Mouse (Mus musculus) hindbrain, embryonic 13.5 days (tissue): ENCODE results near the gene Pou2f1. TPM values are rescaled to one million over a fixed set of nuclear protein-coding genes. Genes with fewer than 3 reads are reported as not detected.
A peak's percentile ranks its signal among the peaks of the same experiment; 100 is the strongest.

Source experiments
- ATAC-seq: fragments of 200-750 bp; cut with Nextera tagmentation; 2 replicates; pipeline ENCODE4 v1.8.0; 2017; ENCODE audit warnings: moderate TSS enrichment; ENCODE audit not compliant: low FRiP score
- H3K27ac ChIP-seq: fragments of 300-500 bp; sonication (generic); 2 replicates; pipeline ENCODE4 v1.5.1; 2015; ENCODE audit warnings: inconsistent platforms, mild to moderate bottlenecking, moderate library complexity
- H3K27me3 ChIP-seq: fragments of 300-500 bp; sonication (generic); 2 replicates; pipeline ENCODE4 v1.6.1; 2015; ENCODE audit warnings: mild to moderate bottlenecking, inconsistent platforms
- H3K36me3 ChIP-seq: fragments of 300-500 bp; sonication (generic); 2 replicates; pipeline ENCODE4 v1.6.1; 2015; ENCODE audit warnings: mild to moderate bottlenecking, inconsistent platforms
- H3K4me1 ChIP-seq: fragments of 300-500 bp; sonication (generic); replicated peaks from 2 replicates; pipeline ENCODE4 v1.6.1; 2015; ENCODE audit warnings: inconsistent platforms
- H3K4me2 ChIP-seq: fragments of 300-500 bp; sonication (generic); 2 replicates; pipeline ENCODE4 v1.6.1; 2015; ENCODE audit warnings: inconsistent platforms, mild to moderate bottlenecking, moderate library complexity
- H3K4me3 ChIP-seq: fragments of 300-500 bp; sonication (generic); 2 replicates; pipeline ENCODE4 v1.5.1; 2015; ENCODE audit warnings: mild to moderate bottlenecking, inconsistent platforms
- H3K9ac ChIP-seq: fragments of 300-500 bp; sonication (generic); 2 replicates; pipeline ENCODE4 v1.6.1; 2015; ENCODE audit warnings: mild to moderate bottlenecking, inconsistent platforms
- H3K9me3 ChIP-seq: fragments of 300-500 bp; sonication (generic); 2 replicates; pipeline ENCODE4 v1.6.1; 2016; ENCODE audit warnings: inconsistent platforms
- WGBS: fragments of 180-500 bp; shearing (Covaris S2); methylation state at CpG from one replicate; pipeline ENCODE4 v1.1.7; 2015; 5-methylcytosine and 5-hydroxymethylcytosine counted together
- polyA plus RNA-seq: library from polyadenylated mRNA; unstranded; fragments of >200 nt; fragmentation: Nextera tagmentation; extraction: Ambion mirVana; gene quantifications from 2 replicates; pipeline ENCODE4 v1.2.1, GENCODE M21; 2015

The Pou2f1 gene
- polyA plus RNA-seq, 1 experiment from 2014 or later = 21.0 TPM

DNA sequence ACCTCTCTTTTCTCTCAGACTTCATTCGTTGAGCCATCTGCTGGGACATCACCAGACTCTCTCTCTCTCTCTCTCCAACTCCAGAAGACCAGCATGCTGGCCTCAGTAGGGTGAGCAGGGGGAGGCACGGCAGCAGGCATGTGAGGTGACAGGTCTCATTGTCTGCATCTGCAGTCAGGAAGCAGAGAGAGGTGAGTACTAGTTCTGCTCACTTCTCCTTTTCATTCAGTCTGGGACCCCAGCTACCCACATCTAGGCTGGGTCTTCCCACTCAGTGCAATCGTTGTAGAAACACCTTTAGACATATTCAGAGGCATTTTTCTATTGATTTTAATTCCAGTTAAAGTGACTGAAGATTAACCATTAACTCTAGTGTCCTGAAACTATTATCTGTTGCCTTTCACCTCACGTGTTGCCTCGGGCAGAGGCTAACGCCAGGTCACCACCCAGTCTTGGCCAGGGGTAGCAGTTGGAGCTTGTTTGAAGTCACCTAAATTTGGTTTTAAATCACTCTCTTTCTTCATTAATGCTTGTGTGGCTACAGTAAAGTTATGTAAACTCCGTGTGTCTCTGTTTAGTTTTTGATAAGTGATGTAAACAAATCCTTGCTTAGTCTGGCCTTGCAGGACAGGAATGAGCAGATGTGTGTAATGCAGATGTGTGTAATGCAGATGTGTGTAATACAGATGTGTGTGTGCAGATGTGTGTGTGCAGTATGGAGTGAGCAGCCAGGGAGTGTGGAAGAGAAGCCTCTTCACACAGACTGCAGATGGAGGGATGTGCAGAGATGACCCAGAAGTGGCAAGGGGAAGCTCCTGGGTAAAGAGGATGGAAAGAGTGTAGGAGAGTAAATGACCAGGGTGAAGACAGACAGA, 29.4 kb upstream of the Pou2f1 start:
- Histone ChIP-seq H3K36me3 (no peaks in the 10 kb centered on the region), H3K27ac (no peak overlapping the region), H3K9me3 (no peaks in the 10 kb centered on the region), H3K4me2 (no peak overlapping the region), H3K4me1 (no peaks in the 10 kb centered on the region), H3K4me3 (no peak overlapping the region), H3K27me3 (peaks cover 8% of the 10 kb centered on the region), H3K9ac (no peak overlapping the region)
- ATAC-seq = no peak
- 62% methylated on average over 7 of the region's 7 CpGs for WGBS

DNA sequence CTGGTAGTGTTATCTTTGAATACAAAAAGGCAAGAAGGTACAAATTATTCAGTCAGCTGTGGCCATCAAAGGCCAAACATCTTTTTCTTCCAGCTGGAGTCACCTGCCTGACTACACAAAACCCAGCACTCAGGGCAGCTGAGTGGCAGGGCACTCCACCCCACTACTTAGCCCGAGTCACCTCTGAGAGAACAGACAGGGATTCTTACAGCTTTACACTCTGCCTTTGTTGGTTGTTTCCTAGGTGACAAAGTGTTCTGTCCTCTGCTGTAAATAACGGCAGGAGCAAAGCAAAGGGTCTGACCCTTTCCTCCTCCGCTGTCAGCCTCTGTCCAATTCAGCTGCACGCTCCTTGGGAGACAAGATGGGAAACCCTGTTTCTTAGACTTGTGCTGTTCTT, 21.5 kb upstream of the Pou2f1 start:
- Histone ChIP-seq H3K4me3 (no peak overlapping the region), H3K9ac (no peak overlapping the region), H3K36me3 (no peaks in the 10 kb centered on the region), H3K9me3 (no peaks in the 10 kb centered on the region), H3K4me2 (no peak overlapping the region), H3K27me3 (peaks cover 5% of the 10 kb centered on the region; the same call in 1 of the 2 replicates), H3K27ac (no peak overlapping the region), H3K4me1 (no peaks in the 10 kb centered on the region; the same call in 1 of the 2 replicates)
- WGBS = 16% methylated on average over 4 of the region's 4 CpGs
- ATAC-seq = no peak

DNA sequence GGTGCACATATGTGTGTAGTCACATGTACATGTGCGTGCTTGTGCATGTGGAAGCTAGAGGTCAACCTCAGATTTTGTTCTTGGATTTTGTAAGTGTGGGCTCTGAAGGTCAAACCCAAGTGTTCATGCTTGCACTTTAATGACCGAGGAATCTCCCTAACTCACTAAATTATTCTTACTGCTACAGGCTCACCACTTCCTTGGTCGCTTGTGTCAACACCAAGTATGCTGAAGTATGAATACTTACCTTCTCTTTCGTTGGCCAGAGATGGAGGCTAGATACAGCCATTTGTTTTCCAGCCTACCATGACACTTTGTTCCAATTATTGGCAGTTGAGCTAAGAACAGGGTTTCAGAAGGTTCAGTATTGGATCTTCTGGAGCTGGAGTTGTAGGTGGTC, 14.7 kb upstream of the Pou2f1 start:
- H3K36me3 ChIP-seq = no peaks in the 10 kb centered on the region
- WGBS = 95% methylated on average over 4 of the region's 4 CpGs
- no peaks in the 10 kb centered on the region for H3K9me3 ChIP-seq
- H3K27ac ChIP-seq = no peak overlapping the region
- H3K4me3 ChIP-seq = no peak overlapping the region
- no peaks in the 10 kb centered on the region for H3K27me3 ChIP-seq
- no peak overlapping the region for H3K4me2 ChIP-seq
- H3K4me1 ChIP-seq = no peaks in the 10 kb centered on the region
- no peak for ATAC-seq
- no peak overlapping the region for H3K9ac ChIP-seq

DNA sequence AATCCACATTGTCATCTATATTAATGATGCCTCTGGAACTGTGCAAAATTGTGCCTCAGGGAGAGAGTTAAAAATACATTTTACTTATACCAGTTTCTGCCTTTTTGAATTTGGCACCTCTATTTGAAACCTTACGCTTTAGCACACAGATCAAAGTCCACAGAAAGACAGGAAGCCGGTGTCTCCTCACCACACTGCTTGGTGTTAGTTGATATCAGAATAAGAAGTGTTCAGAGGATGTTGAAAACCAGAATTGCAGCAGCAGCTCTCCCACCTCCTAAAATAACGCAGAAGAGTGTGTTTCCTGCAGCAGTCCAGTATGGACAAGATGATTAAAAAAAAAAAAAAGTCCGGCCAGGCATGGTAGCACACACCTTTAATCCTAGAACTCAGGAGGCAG, 13.8 kb upstream of the Pou2f1 start:
- H3K9ac ChIP-seq = no peak overlapping the region
- H3K4me2 ChIP-seq = no peak overlapping the region
- H3K36me3 ChIP-seq = no peaks in the 10 kb centered on the region
- no peaks in the 10 kb centered on the region for H3K4me1 ChIP-seq
- no peaks in the 10 kb centered on the region for H3K27me3 ChIP-seq
- 81% methylated on average over 4 of the region's 4 CpGs for WGBS
- no peak overlapping the region for H3K27ac ChIP-seq
- H3K9me3 ChIP-seq = no peaks in the 10 kb centered on the region
- ATAC-seq = no peak
- H3K4me3 ChIP-seq = no peak overlapping the region

DNA sequence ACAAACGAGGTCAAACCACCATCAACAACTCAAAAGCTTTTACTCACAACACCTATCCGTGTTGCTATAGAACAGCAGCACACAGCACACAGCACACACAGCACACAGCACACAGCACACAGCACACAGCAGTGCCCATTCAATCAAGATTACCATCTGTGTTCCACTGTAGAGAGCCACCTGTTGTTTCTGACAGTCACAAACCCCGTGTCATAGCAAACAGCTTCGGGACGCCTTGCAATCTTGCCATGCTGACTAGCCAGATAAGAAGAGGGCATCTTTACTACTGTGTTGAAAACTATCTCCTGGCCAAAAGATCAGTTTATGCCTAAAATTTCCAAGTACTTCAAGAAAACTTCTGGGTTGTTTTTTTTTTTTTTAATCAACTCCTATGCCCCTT, 12.1 kb upstream of the Pou2f1 start:
- H3K4me1 ChIP-seq = no peaks in the 10 kb centered on the region
- no peak for ATAC-seq
- WGBS = 69% methylated on average over 5 of the region's 5 CpGs

DNA sequence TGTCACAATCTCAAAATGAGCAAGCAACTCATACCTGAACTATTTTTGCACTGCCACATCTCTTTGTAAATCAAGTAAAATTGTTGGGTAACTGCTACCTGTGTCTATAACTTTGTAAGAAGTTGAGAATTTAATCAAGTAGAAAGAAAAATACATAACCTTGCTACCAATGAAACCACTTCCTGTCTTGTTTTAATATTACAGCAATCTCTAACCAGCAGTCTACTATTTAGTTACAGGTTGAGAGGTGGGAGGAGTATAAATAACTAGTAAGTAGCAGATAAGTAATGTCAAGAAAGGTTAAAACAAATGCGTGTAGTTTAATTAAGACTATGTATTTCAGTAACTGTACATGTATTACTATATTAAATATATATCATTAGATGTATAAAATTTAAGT, 7.6 kb upstream of the Pou2f1 start:
- Histone ChIP-seq H3K27me3 (no peaks in the 10 kb centered on the region), H3K4me3 (no peak overlapping the region), H3K9me3 (no peaks in the 10 kb centered on the region), H3K9ac (no peak overlapping the region), H3K36me3 (no peaks in the 10 kb centered on the region), H3K4me2 (no peak overlapping the region), H3K27ac (no peak overlapping the region), H3K4me1 (no peaks in the 10 kb centered on the region)
- WGBS = 100% methylated on average over 1 of the region's 1 CpGs
- no peak for ATAC-seq

More for the DNA sequence above, 12.1 kb upstream of the Pou2f1 start:
- Histone ChIP-seq H3K4me3 (no peak overlapping the region), H3K4me2 (no peak overlapping the region), H3K27ac (no peak overlapping the region), H3K36me3 (no peaks in the 10 kb centered on the region), H3K9ac (no peak overlapping the region), H3K9me3 (no peaks in the 10 kb centered on the region), H3K27me3 (no peaks in the 10 kb centered on the region)

DNA sequence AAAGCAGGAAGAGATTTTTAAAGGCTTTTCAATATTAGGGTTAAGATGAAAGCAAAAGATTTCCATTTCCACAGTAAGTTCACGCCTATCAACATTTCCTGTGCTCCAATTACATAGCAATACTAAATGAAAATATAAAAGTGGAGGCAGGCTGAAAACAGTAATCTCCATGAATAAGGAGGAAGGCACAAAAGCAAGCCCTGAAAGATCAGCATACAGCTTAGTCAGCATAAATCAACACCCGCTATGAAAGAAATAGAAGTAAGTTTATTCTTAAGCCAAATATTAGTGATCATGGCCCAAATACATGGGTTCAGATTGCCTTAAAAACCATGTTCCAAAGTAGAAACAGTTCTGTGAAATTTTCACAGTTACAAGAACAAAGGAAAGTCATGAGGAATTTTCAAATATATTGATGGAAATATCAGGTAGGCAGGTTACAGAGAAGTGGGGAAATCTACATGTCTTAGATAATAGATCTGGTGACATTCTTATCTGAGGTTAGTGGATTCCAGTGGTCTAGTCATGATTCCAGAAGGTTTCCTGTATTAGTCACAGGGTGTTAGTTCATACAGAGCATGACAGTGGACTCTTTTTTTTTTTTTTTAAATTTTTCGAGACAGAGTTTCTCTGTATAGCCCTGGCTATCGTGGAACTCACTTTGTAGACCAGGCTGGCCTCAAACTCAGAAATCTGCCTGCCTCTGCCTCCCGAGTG, 6.3 kb upstream of the Pou2f1 start:
- Histone ChIP-seq H3K27ac (no peak overlapping the region), H3K4me2 (no peak overlapping the region), H3K9me3 (no peaks in the 10 kb centered on the region), H3K27me3 (no peaks in the 10 kb centered on the region), H3K36me3 (no peaks in the 10 kb centered on the region), H3K9ac (no peak overlapping the region), H3K4me3 (no peak overlapping the region), H3K4me1 (no peaks in the 10 kb centered on the region)
- 91% methylated on average over 5 of the region's 5 CpGs for WGBS
- no peak for ATAC-seq

DNA sequence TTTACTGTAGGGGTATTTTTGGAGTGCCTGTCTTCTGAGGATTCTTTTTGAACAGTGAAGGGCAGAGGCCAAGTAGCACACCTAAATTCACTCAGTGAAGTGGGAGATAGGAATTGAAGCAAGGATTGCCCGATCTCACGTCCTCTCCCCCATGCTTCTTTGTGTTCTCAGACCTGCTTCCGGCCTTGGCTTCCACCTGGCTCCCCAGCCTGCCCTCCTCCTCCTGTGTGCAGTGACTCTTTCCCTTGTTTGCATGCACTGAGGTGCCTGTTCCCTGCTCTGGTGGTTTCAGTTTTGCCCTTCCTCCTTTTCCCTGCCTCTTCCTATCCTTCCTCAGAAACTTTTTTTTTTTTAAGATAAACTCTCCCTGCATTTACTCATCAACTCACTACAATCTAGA, 4.5 kb upstream of the Pou2f1 start:
- Histone ChIP-seq H3K4me1 (no peaks in the 10 kb centered on the region), H3K4me3 (no peak overlapping the region), H3K9me3 (no peaks in the 10 kb centered on the region), H3K27me3 (no peaks in the 10 kb centered on the region), H3K9ac (no peak overlapping the region), H3K4me2 (no peak overlapping the region), H3K36me3 (no peaks in the 10 kb centered on the region), H3K27ac (no peak overlapping the region)
- WGBS = 67% methylated on average over 3 of the region's 3 CpGs
- no peak for ATAC-seq

DNA sequence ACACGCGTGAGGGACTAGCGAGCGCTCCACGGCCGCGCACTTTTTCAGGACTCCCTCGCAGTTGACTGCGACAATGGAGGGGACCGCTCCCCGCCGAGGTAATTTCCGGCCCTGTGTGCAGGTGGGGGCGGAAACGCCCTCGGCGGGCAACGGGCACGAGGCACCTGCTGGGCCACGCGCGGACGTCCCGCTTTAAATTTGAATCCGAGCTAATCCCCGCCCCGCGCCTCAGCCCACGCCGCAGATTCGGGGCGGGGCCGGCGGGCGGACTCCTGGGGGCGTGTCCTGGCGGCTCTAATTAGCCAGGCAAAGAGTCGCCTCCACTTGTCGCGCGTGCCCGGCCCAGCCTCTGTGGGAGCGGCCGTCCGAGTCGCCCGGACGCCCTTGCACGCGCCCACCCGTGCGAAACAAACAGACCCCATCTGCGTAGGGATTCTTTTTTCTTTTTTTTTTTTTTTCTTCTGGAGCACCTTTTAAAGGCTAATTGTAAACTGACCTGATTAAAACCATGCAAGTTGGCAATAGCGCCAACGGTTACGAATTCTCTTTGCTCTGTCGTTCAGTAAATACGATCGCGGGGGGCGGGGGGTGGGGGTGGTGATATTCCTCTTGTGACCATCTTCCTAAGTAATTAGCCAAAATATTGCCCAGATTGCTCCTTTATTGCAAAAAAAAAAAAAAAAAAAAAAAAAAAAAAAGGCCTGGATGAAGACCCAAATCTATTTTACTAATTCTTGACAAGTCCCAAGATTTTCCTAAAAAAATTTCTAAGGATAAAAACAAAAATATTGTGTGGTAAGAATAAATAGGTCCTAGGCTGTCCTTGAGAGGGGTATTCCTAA, 924 bp upstream of the Pou2f1 start:
- H3K9me3 ChIP-seq = no peaks in the 10 kb centered on the region
- peak overlapping the region; percentile 74 for H3K27ac ChIP-seq
- ATAC-seq = peak; percentile 81
- under 1% methylated on average over 61 of the region's 61 CpGs for WGBS
- H3K27me3 ChIP-seq = no peaks in the 10 kb centered on the region
- peak overlapping the region; percentile 61 for H3K9ac ChIP-seq
- no peaks in the 10 kb centered on the region for H3K36me3 ChIP-seq
- H3K4me3 ChIP-seq = peak overlapping the region; percentile 99
- peaks cover 25% of the 10 kb centered on the region for H3K4me1 ChIP-seq
- peak overlapping the region; percentile 57 for H3K4me2 ChIP-seq

DNA sequence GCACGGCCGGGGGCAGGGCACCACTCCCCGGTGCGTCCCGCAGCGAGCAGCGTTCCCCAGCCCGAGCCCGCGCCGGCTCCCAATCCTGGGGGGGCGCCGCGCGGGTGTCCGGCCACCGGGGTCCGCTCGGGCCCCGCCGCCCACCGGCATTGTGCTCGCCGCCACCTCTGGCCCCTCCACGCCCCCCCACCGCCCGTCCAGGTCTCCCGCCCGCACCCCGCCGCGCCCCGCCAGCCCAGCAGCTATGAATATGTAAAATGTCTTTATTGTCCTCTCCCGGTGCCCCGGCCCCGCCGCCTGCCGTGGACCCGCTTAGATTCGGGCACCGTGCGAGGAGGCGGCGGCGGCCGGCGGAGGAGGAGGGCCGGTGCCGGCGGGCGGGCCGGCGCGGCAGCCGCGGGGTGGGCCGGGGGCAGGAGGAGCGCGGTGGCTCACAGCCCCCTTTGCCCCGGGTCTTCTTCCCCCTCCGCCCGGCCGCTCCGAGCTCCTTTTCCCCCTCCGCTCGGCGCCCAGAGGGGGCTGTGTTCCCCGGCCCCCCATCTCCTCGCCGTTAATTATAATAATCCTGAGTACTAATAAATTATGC, 481 bp downstream of the Pou2f1 start:
- peak; percentile 55 for ATAC-seq
- Histone ChIP-seq H3K4me3 (peak overlapping the region; percentile 99), H3K36me3 (no peaks in the 10 kb centered on the region), H3K4me1 (peaks cover 25% of the 10 kb centered on the region), H3K27ac (peak overlapping the region; percentile 97), H3K9me3 (no peaks in the 10 kb centered on the region), H3K4me2 (peak overlapping the region; percentile 79), H3K27me3 (no peaks in the 10 kb centered on the region), H3K9ac (peak overlapping the region; percentile 99)
- WGBS = under 1% methylated on average over 34 of the region's 70 CpGs

DNA sequence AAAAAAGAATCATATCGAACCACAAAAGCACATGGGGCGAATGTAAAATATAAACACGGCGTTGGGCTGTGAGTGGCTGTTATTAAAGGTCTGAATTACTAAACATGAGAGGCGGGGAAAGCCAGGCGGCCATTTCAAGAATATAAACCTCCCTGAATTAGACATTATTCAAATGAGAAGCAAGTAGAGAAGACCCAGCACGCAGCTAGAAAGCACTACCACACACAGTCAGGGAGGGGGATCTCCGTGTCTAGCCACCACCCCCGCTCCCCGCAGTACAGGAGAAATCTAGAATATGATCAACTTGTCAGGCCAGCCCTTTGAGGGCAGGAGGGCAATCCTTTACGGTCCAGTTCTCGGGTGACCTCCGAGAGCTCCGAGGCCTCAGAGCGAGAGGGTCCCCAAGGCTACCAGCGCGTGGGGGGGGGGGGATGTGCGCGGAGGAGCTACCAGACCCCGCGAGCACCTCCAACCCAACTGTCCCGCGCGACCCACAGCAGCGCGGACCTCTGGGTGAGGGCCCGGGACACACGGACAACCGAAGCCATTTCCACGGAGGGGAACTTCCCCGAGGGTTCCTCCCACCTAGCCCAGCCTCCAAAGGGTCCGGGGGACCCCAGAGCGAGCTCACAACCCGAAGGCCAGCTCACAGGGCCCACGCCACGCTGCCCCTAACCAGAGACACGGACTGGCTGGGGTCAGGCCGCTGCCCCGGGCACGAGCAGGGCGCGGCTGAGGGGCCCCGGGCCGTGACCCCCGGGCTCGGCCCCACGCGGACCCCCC, 1.2 kb downstream of the Pou2f1 start:
- no peaks in the 10 kb centered on the region for H3K36me3 ChIP-seq
- under 1% methylated on average over 43 of the region's 48 CpGs for WGBS

More for the DNA sequence above, 1.2 kb downstream of the Pou2f1 start:
- Histone ChIP-seq H3K4me3 (peak overlapping the region; percentile 99), H3K9ac (peak overlapping the region; percentile 99), H3K27me3 (no peaks in the 10 kb centered on the region), H3K4me1 (peaks cover 25% of the 10 kb centered on the region), H3K27ac (peak overlapping the region; percentile 97), H3K9me3 (no peaks in the 10 kb centered on the region), H3K4me2 (peak overlapping the region; percentile 79)
- peak; percentile 14 for ATAC-seq
